Mouse (Mus musculus) ovary, postnatal 36 days (tissue): ENCODE measurements around the gene Crtc3.

ENCODE experiments used
- DNase-seq: peaks from one replicate; pipeline ENCODE4 v3.0.0; 2022; ENCODE audit warnings: low spot score, mixed read lengths

The Crtc3 gene

GRCm38 (mm10) chr7:80554180-80555021 is 134.3 kb downstream of the Crtc3 start:
- DNase-seq: no peak

GRCm38 (mm10) chr7:80548513-80549260 is 140.0 kb downstream of the Crtc3 start:
- no peak for DNase-seq

GRCm38 (mm10) chr7:80542139-80542831 is 146.4 kb downstream of the Crtc3 start:
- DNase-seq: no peak

GRCm38 (mm10) chr7:80539581-80539980 is 149.1 kb downstream of the Crtc3 start:
- no peak for DNase-seq
